Mouse (Mus musculus) erythroblast, adult 5-6 weeks (primary cell): ENCODE results near the gene Trio. TPM values are rescaled to one million over a fixed set of nuclear protein-coding genes. Genes with fewer than 3 reads are reported as not detected.
A peak's percentile ranks its signal among the peaks of the same experiment; 100 is the strongest.

Experiments
- ATAC-seq: replicated peaks from 2 replicates; pipeline ENCODE4 v1.8.0; 2016; ENCODE audit warnings: moderate number of reproducible peaks, mild to moderate bottlenecking, moderate TSS enrichment, inconsistent platforms; ENCODE audit not compliant: poor library complexity, low FRiP score, severe bottlenecking
- total RNA-seq, 2 experiments: library from RNA; stranded (forward) in 1 of 2; stranded (reverse) in 1 of 2; fragments of 150-400 nt in 1 of 2; fragments of 200-764, 138-1000 nt in 1 of 2; gene quantifications; 2 replicates each; pipeline versions ENCODE4 v1.2.3 to v1.2.4; 2015 to 2017; ENCODE audit warnings: low replicate concordance in 2 of 2

The Trio gene
- total RNA-seq, 2 experiments from 2014 or later: 6.2 to 18.1 TPM

GRCm38 (mm10) chr15:27931891-27932290 lies 93.8 kb downstream of the Trio start:
- ATAC-seq: no peak

- no peak for ATAC-seq
These were observed 94.2 kb downstream of the Trio start for GRCm38 (mm10) chr15:27931459-27931858.

GRCm38 (mm10) chr15:27927614-27928013 lies 98.0 kb downstream of the Trio start:
- no peak for ATAC-seq

- ATAC-seq: no peak
These were observed 98.7 kb downstream of the Trio start for GRCm38 (mm10) chr15:27926941-27927340.

- ATAC-seq: no peak
These were observed 99.2 kb downstream of the Trio start for GRCm38 (mm10) chr15:27926450-27926849.

- ATAC-seq: no peak
These were observed 99.8 kb downstream of the Trio start for GRCm38 (mm10) chr15:27925865-27926264.

- no peak for ATAC-seq
These were observed 100.5 kb downstream of the Trio start for GRCm38 (mm10) chr15:27925004-27925635.

- ATAC-seq: no peak
These were observed 101.7 kb downstream of the Trio start for GRCm38 (mm10) chr15:27923987-27924341.

GRCm38 (mm10) chr15:27923280-27923986 lies 102.2 kb downstream of the Trio start:
- peak; percentile 60; the same call in 1 of the 2 replicates for ATAC-seq

GRCm38 (mm10) chr15:27920751-27921150 lies 104.9 kb downstream of the Trio start:
- no peak for ATAC-seq

GRCm38 (mm10) chr15:27919540-27919939 lies 106.1 kb downstream of the Trio start:
- ATAC-seq: no peak

- no peak for ATAC-seq
These were observed 106.8 kb downstream of the Trio start for GRCm38 (mm10) chr15:27918798-27919197.

GRCm38 (mm10) chr15:27916204-27916603 lies 109.4 kb downstream of the Trio start:
- ATAC-seq: no peak

- no peak for ATAC-seq
These were observed 112.6 kb downstream of the Trio start for GRCm38 (mm10) chr15:27913013-27913412.

GRCm38 (mm10) chr15:27911196-27911595 lies 114.5 kb downstream of the Trio start:
- no peak for ATAC-seq

GRCm38 (mm10) chr15:27910179-27910578 lies 115.5 kb downstream of the Trio start:
- no peak for ATAC-seq

GRCm38 (mm10) chr15:27907649-27908048 lies 118.0 kb downstream of the Trio start:
- no peak for ATAC-seq

GRCm38 (mm10) chr15:27906409-27906808 lies 119.2 kb downstream of the Trio start:
- ATAC-seq: no peak

- ATAC-seq: no peak
These were observed 120.3 kb downstream of the Trio start for GRCm38 (mm10) chr15:27905341-27905740.

- no peak for ATAC-seq
These were observed 121.2 kb downstream of the Trio start for GRCm38 (mm10) chr15:27904346-27905005.

GRCm38 (mm10) chr15:27901200-27901599 lies 124.4 kb downstream of the Trio start:
- ATAC-seq: no peak
